Mouse (Mus musculus) left cerebral cortex, postnatal 14 days (tissue): ENCODE results near the gene Prkce. TPM values are rescaled to one million over a fixed set of nuclear protein-coding genes. Genes with fewer than 3 reads are reported as not detected.
A peak's percentile ranks its signal among the peaks of the same experiment; 100 is the strongest.

ENCODE experiments used
- DNase-seq, 2 experiments: peaks; one replicate each; pipeline ENCODE4 v3.0.0; 2021 to 2022; ENCODE audit warnings: low spot score in 2 of 2, mixed read lengths in 1 of 2
- intact Hi-C: fragments of 180-260 bp; cut with DNase I; formaldehyde crosslinking; loops from one replicate; pipeline ENCODE4 v1.15.1; 2025
- total RNA-seq, 2 experiments: library from RNA; stranded (reverse); gene quantifications; 2 replicates each; pipeline ENCODE4 v1.2.3; 2021

Gene Prkce
- total RNA-seq, 2 experiments from 2014 or later, result 248 to 271 TPM

DNA sequence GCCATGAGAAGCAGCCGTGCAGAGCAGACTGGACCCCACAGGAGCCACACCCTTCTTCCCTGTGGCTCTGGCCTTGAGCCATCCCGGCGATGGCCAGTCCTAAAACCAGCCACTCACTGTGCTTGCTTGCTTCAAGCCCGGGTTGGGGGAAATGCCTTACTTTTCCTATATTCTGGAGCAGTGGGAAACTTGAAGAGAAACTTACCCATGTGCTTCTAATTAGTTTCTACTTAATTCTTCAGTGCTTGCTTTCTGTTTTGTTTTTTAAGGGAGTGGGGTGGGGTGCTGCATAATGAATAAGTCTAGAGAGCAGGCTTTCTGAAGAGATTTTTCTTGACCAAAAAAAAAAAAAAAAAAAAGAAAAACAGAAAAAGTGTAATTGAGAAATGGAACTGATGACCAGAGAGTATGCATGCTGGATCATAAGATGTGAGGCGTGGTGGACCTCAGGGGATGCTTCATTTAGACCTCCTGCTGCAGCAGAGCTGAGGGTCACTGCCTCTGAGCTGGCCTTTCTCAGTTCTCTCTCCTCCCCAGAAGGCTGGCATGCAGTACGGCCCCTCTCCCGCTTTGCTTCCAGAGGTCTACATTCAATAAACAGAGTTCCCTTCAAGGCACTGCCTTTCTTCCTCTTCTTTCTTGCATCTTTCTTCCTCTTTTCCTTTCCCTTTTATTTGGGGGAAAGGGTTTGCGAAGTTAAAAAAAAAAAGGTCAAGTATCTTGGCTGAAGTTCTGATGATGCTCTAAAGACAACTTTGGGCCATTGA, 109.6 kb downstream of the Prkce start:
- intact Hi-C loops, result no loop called here
- no peak for DNase-seq

GRCm38 (mm10) chr17:86277999-86278526, 110.5 kb downstream of the Prkce start:
- DNase-seq, result no peak
- intact Hi-C loops, result no loop called here

GRCm38 (mm10) chr17:86279751-86280150, 112.2 kb downstream of the Prkce start:
- intact Hi-C loops, result no loop called here

DNA sequence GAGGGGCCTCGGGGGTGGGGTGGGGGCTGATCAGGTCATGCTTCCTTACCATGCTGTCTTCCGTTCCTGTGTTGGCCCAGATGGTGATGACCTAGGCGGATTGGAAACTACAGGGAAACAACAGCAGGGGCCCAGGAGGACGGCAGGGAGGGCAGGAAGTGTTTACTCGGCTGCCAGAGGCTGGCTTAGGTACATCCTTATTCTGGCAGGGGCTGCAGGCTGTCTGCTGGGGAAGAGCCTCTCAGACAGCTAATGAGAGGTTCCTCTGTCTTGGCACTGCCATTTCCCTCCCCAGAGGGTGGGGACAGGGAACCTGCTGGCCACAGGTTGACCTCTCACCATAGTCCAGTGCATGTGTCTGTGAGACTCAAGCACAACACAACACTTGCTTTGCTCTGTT, 116.2 kb downstream of the Prkce start:
- intact Hi-C loops, result no loop called here
- DNase-seq, result no peak

More at GRCm38 (mm10) chr17:86279751-86280150, 112.2 kb downstream of the Prkce start:
- no peak for DNase-seq

- no peak for DNase-seq
- intact Hi-C loops, result no loop called here
Measured at GRCm38 (mm10) chr17:86285058-86285457, 117.5 kb downstream of the Prkce start.

DNA sequence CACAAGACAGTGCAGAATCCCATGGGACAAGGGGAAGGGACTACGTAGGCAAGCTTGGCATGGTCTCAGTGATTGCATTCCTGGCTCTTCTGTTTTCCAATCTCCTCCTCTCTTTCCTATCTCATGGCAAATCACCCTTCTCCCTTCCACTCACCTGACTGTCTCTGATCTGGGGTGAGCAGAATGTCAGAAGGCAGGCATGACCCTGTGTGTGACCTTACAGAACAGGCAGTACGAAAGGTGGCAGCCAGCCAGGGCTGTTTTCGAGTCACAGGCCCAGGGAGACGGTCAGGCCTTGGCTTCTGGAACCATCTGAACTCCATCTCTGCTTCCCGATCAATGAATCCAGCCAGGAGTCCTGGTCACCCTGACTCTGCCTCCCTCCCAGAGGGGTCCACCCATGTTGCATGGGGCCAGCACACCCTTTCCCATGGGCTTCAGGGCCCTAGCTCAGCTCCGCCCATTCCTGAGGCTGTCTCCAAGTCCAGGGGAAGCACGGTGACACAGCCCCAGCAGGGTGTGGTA, 119.2 kb downstream of the Prkce start:
- DNase-seq, result no peak
- intact Hi-C loops, result no loop called here

DNA sequence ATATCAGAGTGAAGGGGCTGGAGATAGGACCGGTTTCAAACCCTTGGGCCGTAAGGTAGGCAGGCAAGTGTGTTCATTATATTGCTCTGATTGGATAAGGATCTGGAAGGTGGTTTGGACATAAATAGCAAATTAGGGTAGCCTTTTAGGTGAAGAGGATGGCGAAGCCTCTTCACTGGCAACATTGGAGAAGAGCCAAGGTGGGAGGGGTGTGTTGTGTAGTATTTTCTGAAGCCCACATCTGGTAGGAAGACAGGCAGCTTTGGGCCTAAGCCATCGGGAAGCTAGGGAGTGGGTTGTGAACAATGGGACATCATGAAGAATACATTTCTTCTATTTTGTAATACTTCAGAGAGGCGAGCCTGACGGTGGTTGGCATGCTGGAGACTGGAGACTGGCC, 125.1 kb downstream of the Prkce start:
- no peak for DNase-seq
- intact Hi-C loops, result loop anchor here (5.0 kb wide), 1 partner anchor 125 kb away; the partner anchor contains the start of gene Prkce

- no peak for DNase-seq
- intact Hi-C loops, result loop anchor here (5.0 kb wide), 1 partner anchor 126 kb away; the partner anchor contains the start of gene Prkce
Measured at GRCm38 (mm10) chr17:86293247-86293744, 125.7 kb downstream of the Prkce start.

- intact Hi-C loops, result no loop called here
- no peak for DNase-seq
Measured at GRCm38 (mm10) chr17:86299576-86299975, 132.0 kb downstream of the Prkce start.

DNA sequence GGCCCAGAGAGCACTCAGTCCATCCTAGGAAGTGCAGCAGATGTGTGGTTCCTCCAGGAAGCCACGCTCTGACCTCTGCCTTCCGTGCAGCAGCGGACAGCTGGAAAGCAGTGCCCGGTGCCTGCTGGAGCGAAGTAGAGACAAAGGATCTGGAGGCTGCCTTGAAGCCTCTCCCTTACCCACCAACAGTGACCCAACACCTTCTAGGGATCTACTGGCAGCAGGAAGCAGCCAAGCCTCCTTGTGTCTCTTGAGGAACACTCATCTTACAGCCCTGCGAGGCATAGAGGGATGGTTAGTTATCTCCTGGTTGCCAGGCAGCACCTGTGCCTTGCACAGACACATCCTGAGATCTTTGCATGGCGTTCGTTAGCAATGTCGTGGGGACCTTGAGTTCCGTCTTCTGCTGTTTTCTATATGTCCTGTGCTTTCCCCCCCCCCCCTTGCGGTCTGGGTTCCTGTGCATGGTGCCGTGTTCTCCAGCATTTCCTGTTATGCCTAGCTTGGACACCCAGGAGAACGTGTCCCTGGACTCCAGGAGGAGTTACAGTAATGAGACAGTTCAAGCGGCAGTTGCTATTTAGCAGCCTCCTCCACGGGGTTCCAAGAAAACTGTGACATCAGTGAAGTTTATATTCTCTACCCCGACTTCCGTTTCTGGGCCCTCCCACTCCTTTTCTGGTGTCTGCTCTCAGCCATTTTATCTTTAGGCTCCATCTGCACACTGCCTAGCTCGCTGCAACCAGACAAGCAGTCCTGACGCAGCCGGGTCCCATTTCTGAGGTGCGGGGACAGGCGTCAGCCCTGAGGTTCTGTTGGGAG, 133.4 kb downstream of the Prkce start:
- DNase-seq, result peak; percentile 75 to 81
- intact Hi-C loops, result loop anchor here (5.0 to 10.0 kb wide), 2 partner anchors 41 to 604 kb away; no protein-coding TSS in a partner anchor

GRCm38 (mm10) chr17:86302266-86302665, 134.7 kb downstream of the Prkce start:
- DNase-seq, result peak in 1 of 2 experiments; percentile 43

GRCm38 (mm10) chr17:86302861-86303331, 135.3 kb downstream of the Prkce start:
- intact Hi-C loops, result loop anchor here (5.0 to 10.0 kb wide), 2 partner anchors 39 to 602 kb away; no protein-coding TSS in a partner anchor
- no peak for DNase-seq

More at GRCm38 (mm10) chr17:86302266-86302665, 134.7 kb downstream of the Prkce start:
- intact Hi-C loops, result loop anchor here (5.0 to 10.0 kb wide), 2 partner anchors 40 to 603 kb away; no protein-coding TSS in a partner anchor

DNA sequence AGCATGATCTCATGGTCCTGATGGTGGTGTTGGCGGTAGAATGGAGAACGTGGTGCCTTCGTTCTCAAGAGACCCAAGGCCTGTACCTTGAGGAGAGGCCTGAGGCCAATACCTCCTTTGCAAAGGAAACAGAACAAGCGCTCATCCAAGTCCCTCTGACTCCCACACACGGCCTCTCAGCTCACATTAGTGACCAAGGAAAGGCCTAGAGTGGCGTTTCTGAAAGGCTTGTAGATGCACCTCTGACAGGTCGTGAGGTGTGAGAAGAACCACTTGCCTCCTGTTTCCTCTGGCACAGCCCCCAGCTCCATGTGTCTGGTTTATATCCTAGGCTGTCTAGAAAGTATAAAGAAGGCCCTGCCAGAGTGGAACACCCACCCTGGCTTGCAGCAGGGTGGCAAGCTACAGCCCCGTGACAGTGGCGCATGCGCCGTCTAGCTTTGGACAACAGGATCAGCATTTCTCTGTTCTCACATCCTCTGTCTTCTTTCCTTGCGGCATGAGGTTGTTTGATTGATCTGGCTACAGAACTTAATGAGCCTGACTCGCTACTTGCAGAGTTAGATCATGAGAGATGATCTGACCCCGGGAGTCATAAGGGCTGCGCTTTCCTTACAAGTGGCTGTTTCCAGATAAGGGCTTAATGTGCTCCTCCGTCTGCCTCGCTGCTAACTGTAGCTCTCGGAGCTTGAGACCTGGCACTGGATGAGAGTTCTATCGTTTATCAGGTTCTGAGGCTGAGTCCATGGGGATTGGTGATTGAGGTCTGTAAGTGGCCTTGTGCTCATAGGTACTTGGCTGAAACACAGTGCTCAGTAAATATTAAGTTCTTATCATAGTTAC, 136.0 kb downstream of the Prkce start:
- intact Hi-C loops, result loop anchor here (5.0 to 10.0 kb wide), 2 partner anchors 39 to 601 kb away; no protein-coding TSS in a partner anchor
- no peak for DNase-seq

GRCm38 (mm10) chr17:86304923-86305630, 137.5 kb downstream of the Prkce start:
- intact Hi-C loops, result loop anchor here (5.0 to 10.0 kb wide), 2 partner anchors 37 to 600 kb away; no protein-coding TSS in a partner anchor
- DNase-seq, result no peak

- intact Hi-C loops, result loop anchor here (10.0 kb wide), 1 partner anchor 599 kb away; no protein-coding TSS in a partner anchor
- DNase-seq, result no peak
Measured at GRCm38 (mm10) chr17:86306161-86306560, 138.6 kb downstream of the Prkce start.

DNA sequence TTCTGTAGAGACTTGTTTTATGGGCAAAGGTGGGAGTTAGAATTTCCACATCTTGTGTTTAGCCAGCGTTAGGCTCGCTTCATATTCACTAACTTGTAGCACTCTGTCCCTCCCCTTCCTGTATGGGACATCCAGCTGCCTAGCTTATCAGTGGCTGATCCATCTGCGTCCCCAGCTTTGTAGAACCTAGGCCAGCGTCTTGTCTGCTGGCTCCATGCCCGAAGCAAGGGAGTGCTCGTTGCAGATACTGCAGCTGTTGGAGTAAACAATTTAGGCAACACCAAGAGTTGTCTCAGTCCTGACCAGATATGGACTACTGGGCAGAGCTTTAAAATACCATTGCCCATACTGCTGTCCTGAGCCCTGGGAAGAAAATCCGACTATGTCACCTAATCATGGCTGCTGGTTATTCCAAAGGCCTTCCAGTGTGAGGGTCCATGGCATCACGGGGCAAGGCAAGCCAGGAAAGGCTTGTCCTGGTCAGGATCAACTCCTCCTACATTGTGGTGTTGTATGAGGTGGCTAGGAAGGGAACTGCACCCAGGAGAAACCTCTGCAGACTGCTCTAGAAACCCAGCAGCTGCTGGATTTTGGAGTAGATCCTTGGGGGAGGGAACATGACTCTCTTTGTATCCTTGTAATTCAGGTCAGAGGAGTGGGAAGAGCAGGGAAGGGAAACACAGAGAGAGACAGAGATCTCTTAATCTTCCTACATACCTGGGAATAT, 146.0 kb downstream of the Prkce start:
- no peak for DNase-seq
- intact Hi-C loops, result no loop called here

GRCm38 (mm10) chr17:86315874-86316273, 148.3 kb downstream of the Prkce start:
- DNase-seq, result no peak
- intact Hi-C loops, result no loop called here
